Mouse (Mus musculus) embryonic fibroblast, embryonic 13.5 days (primary cell): ENCODE measurements around the gene Nbea. TPM values are rescaled to one million over a fixed set of nuclear protein-coding genes. Genes with fewer than 3 reads are reported as not detected.

Source experiments
- H3K27ac ChIP-seq: 2 replicates; pipeline ENCODE4 v1.5.1; 2012; ENCODE audit warnings: low read length, control low read depth, inconsistent platforms; ENCODE audit not compliant: insufficient read depth
- H3K4me1 ChIP-seq: 2 replicates; pipeline ENCODE4 v1.6.1; 2011; ENCODE audit warnings: low read length; ENCODE audit not compliant: control insufficient read depth, insufficient read depth
- H3K4me3 ChIP-seq: 2 replicates; pipeline ENCODE4 v1.5.1; 2011; ENCODE audit warnings: mild to moderate bottlenecking, control low read depth, low read length; ENCODE audit not compliant: insufficient read depth
- CTCF ChIP-seq: IDR thresholded peaks from 2 replicates; pipeline ENCODE4 v1.5.1; 2011; ENCODE audit warnings: mild to moderate bottlenecking, control low read depth, low read length, moderate library complexity, borderline replicate concordance; ENCODE audit not compliant: insufficient read depth
- POLR2A ChIP-seq: IDR thresholded peaks from 2 replicates; pipeline ENCODE4 v1.6.1; 2011; ENCODE audit warnings: low read depth, mild to moderate bottlenecking, control low read depth, low read length, moderate library complexity
- polyA plus RNA-seq: library from polyadenylated mRNA; stranded (reverse); fragments of >200 nt; gene quantifications from 2 replicates; pipeline ENCODE4 v1.2.4, GENCODE M21; 2011; ENCODE audit warnings: low read depth; ENCODE audit not compliant: missing spikeins, insufficient read length

Nbea gene
- polyA plus RNA-seq, 1 experiment = 35.3 TPM

DNA sequence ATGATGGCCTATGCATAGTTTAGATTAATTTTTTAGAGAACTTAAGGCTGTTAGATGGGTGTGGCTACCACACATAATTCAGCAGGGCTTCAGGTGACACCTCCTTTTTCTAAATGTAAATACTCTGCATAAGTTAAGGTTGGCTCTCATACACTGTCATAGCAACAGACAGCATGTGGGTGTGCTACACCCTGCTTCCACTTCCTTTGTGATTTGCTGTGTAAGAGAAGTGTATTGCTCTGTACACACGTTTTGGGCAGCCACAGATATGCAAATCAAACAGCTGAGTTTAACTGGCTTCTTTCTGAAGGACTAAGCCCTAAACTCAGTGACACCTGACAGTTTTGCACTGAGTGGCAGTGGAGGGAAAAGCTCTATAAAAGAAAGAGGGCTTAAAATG lies 495.4 kb downstream of the Nbea start:
- H3K4me3 ChIP-seq = no peak overlapping the region
- peaks cover 5% of the 10 kb centered on the region for H3K4me1 ChIP-seq
- H3K27ac ChIP-seq = no peak overlapping the region
- TF ChIP-seq CTCF (no peak), POLR2A (no peak)

DNA sequence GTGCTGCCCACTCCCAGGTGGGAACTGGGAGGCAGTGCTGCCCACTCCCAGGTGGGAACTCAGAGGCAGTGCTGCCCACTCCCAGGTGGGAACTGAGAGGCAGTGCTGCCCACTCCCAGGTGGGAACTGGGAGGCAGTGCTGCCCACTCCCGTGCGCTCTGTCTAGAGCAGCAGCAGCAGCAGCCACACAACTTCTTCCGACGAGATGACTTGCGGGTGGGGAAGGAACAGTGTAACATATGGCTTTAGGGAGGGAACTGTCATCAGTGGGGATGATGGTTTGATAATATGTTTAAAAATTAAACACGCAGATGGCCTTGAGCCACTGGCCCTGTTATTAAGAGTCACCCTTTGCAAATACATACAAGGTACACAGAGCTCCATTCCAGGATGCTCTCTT lies 496.5 kb downstream of the Nbea start:
- Histone ChIP-seq H3K4me1 (peaks cover 3% of the 10 kb centered on the region; the same call in 1 of the 2 replicates), H3K4me3 (no peak overlapping the region), H3K27ac (no peak overlapping the region)
- TF ChIP-seq CTCF (no peak), POLR2A (no peak)

DNA sequence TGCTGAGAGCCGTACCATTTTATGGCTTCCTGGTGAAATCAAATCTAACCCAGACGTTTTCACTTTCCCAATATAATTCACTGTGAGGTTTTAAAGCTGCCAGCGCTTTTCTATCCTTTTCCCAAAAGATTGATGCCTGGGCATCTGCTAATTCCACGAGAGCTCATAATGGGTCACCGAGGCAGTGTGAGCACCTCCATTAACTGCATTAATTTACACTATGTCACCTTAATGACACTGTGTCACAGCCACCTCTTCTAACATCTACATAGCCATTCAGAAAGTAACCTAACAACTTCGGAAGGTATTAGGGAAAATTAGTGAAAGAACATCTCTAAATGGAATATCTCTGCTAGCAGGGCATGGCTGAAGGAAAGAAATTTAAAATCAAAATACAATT lies 497.9 kb downstream of the Nbea start:
- no peak overlapping the region for H3K27ac ChIP-seq
- TF ChIP-seq POLR2A (no peak), CTCF (no peak)
- H3K4me3 ChIP-seq = no peak overlapping the region
- peaks cover 3% of the 10 kb centered on the region; the same call in 1 of the 2 replicates for H3K4me1 ChIP-seq

DNA sequence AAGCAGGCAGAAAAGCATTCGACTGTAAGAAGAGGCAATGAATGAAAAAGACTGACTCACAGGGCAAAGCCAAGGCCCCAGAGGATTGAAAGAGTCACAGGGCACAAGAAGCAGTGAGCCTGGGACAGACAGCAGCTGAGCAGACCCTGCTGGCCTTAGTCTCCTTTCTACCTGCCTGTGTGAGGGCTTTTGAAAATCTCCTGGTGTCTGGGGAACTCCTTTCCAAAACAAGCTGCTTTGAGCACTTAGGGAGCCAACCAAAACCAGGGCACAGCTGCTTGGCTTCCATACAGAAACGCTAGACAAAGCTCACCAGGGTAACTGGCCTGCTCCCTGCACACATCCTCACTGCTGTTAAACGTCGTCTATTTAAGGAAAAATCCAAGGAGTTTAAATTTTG lies 498.6 kb downstream of the Nbea start:
- Histone ChIP-seq H3K4me1 (peaks cover 3% of the 10 kb centered on the region; the same call in 1 of the 2 replicates), H3K4me3 (no peak overlapping the region), H3K27ac (no peak overlapping the region)
- TF ChIP-seq POLR2A = no peak
- no peak for TF ChIP-seq CTCF

DNA sequence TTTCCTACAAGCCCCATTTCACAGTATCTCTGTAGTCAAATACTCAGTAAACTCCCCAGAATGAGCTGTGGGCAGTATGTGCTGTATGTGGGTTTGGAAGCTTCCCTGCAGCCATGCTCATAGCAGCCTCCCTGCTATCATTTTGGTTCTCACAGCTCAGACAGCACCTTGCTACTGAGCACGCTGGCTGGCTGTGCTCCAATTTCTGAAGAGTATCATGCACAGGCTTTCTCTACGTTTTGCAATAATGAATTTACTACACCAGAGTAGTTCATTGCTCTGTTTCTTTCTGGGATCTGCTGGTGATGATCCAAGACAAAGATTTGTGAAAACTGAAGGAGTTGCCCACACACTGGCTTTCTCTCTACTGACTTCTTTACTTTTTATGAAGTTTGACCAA lies 505.8 kb downstream of the Nbea start:
- H3K4me3 ChIP-seq = no peak overlapping the region
- no peaks in the 10 kb centered on the region for H3K4me1 ChIP-seq
- no peak overlapping the region for H3K27ac ChIP-seq
- TF ChIP-seq CTCF (no peak), POLR2A (no peak)

DNA sequence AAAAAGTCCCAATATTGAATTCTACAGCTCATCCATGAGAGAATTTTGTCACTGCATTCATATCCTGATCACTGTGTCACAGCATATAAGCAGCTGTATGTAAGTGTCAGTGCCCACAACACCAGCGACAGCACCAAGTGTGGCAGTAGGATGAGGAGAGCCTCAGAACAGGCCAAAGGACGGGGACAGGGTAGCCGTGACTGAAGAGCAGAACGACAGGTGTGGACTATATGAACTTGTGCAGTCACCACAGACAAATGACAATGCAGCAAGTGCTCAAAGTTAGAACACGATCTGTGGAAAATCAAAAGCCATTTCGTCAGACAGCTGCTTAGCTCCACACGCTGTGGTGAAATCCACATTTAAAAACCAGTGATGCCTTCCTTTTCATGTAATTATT lies 509.3 kb downstream of the Nbea start:
- no peak overlapping the region for H3K27ac ChIP-seq
- no peak overlapping the region for H3K4me3 ChIP-seq
- no peaks in the 10 kb centered on the region for H3K4me1 ChIP-seq
- TF ChIP-seq POLR2A (no peak), CTCF (no peak)

DNA sequence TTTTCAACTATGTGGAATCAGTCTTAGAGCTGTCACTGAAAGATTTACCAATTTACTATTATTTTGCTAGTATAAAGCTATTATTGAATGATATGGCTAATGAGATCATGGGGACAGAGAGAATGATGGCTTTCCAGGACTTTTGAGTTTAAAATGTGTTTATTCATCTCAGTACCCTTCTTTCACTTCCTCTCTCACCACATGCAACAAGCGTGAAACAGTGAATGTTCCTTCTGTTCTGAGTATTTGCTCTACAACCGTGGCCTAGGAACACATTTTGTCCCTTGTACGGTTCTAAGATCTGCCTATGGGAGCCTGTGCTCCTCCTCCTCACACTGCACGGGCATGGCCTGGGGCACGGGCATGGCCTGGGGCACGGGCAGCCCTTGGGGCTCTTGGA lies 516.5 kb downstream of the Nbea start:
- Histone ChIP-seq H3K4me1 (no peaks in the 10 kb centered on the region), H3K4me3 (no peak overlapping the region), H3K27ac (no peak overlapping the region)
- TF ChIP-seq POLR2A (no peak), CTCF (no peak)

DNA sequence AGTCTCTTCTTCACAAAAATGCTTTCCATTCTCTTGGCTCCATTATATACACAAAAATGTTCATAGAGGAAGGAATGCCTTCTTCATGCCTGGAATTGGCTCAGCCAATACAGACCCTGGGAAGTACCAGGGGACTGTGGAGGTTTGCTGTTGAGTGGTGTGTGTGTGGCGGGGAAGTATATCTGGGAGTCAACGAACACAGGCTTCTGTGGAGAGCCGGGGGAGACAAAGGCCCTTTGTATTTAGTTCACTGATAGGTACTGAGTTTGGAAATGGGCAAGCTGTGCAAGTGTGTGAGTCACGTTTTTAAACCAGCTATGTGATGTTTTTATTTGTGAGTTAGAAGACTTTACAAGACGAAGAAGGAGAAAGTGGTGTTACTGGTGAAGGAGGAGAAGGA lies 517.6 kb downstream of the Nbea start:
- H3K4me1 ChIP-seq = no peaks in the 10 kb centered on the region
- no peak overlapping the region for H3K27ac ChIP-seq
- H3K4me3 ChIP-seq = no peak overlapping the region
- TF ChIP-seq POLR2A = no peak
- no peak for TF ChIP-seq CTCF

DNA sequence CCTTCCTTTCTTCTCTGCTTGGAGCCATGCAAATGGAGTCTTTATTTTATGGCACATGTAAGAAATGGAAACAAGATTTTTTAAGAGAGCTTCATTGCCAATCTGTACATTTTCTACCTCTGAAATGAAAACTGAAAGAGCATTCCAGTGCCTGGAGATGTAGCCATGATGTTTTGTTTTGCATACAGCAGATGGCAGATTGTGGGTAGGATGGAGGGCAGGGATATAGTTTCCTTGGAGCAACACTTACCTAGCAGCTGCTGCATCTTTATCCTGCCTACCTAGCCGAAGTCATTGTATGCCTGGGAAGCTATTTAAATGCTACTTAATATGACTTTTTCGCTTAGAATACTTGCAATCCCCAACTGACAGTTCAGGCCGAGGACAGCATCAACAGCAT lies 518.8 kb downstream of the Nbea start:
- H3K27ac ChIP-seq = no peak overlapping the region
- TF ChIP-seq POLR2A (no peak), CTCF (no peak)

DNA sequence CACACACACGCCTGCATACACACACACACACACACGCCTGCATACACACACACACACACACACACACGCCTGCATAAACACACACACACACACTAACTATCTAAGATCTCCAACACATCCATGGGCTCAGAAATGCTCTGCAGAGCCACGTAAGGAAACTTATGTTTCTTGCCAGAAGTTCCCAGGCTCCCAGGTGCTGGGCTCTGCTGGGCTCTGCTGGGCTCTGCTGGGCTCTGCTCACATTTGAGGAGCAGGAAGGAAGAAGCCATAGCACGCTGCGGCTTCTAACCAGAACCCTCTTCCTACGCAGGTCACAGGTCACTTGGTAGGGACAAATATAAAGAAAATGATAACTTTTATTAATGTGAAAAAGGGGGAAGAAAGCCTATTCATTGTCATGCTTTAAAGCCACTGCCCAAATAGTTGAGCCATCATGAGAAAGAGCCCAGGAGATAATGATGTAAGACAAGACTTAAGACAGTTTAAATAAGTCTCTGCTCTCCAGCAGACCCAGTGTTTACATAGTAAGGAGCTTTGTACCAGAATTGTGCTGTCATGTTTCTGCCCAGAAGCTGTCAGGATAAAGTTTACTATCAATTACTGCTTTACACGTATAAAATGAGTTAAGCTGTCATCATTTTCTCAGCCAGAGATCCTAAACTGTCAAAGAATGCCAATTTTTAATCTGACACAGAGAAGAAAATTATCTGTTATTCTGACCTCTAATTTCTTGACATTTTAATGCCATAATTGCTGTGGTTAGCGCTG lies 521.6 kb downstream of the Nbea start:
- no peaks in the 10 kb centered on the region for H3K4me1 ChIP-seq
- H3K4me3 ChIP-seq = no peak overlapping the region
- no peak overlapping the region for H3K27ac ChIP-seq
- TF ChIP-seq POLR2A (no peak), CTCF (no peak)

More for the DNA sequence above, 518.8 kb downstream of the Nbea start:
- Histone ChIP-seq H3K4me1 (no peaks in the 10 kb centered on the region), H3K4me3 (no peak overlapping the region)
